Mouse (Mus musculus): ENCODE measurements around the gene Gtf2i.

Gene Gtf2i

DNA sequence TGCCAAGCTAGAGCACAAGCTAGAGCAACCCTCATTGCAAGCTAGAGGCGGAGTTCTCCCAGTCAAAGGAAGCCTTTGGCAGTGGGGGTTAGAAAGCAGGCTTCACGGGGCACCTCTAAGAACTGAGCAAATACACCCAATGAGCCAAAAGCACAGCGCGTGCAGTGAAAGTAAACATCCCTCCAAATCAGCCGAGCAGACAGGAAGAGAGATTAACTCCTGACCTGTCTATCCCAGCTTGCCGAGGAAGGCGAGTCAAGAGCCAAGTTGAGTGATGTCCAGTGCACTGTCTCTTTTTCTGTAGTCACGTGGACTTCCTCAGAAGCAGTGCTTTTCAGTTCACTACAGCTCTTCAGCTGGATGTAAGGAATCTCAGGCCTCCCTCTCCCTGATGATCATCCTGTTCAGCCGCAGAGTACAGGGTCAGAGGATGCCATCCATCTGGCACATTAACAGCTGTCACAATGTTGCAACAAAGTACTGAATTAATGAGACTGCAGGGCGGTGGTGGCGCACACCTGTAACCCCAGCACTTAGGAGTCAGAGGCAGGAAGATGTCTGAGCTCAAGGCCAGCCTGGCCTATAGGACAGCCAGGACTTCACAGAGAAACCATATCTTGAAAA lies 104.5 kb downstream of the Gtf2i start:
- DNase-seq (ENCODE audit: low read depth, low spot score): no peak

GRCm38 (mm10) chr5:134206721-134207120 lies 107.8 kb downstream of the Gtf2i start:
- no peak for DNase-seq (ENCODE audit: low read depth, low spot score)

DNA sequence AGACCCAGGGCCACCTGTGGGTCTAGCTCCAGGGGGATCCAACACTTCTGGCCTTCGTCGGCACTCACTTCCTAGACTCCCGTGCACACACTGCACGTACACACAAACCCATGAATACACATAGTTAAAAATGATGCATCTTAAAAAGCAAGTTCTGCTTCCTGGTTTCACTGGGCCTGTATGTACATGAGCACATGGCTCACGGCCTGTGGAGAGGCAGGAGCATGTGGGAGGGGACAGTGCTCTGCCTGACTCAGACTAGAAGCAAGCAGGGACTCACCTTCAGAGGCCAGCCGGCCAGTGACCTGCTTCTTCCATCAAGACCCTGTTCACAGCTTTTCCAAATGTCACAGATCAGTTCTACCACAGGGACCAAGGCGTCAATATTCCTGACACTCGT lies 120.9 kb downstream of the Gtf2i start:
- DNase-seq (ENCODE audit: low read depth, low spot score): no peak

DNA sequence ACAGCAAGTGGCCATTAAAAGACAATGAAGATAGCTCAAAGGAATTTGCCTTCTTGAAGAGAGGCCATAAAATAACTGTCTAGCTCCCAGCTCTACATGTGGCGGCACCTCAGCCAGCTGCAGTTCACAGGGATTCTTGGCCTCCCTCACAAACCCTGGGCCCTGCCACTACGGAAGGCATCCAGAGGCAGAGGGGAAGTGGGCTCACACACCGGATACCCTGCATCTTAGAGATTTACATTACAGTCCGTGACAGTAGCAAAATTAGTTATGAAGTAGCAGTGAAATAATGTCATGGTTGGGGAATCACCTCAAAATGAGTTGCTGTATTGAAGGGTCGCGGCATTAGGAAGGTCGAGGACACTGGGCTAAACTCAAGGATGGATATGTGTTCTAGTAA lies 126.0 kb downstream of the Gtf2i start:
- no peak for DNase-seq (ENCODE audit: low read depth, low spot score)
